Mouse (Mus musculus): Measurements from ENCODE around the gene S100a5. TPM values are rescaled to one million over a fixed set of nuclear protein-coding genes. Genes with fewer than 3 reads are reported as not detected.

Gene S100a5
- polyA plus RNA-seq, 2 experiments = not detected

GRCm38 (mm10) chr3:90579433-90579832 lies 28.9 kb upstream of the S100a5 start:
- no peaks in the 10 kb centered on the region for H3K9me3 ChIP-seq (ENCODE audit: control insufficient read depth, low read length)
- H3K4me3 ChIP-seq (ENCODE audit: insufficient read depth in 1 of 2, low read depth in 2 of 2, low read length in 2 of 2) = no peak overlapping the region
- H3K36me3 ChIP-seq (replicated peaks; ENCODE audit: control insufficient read depth, insufficient read depth, low read depth) = no peaks in the 10 kb centered on the region
- H3K27ac ChIP-seq = no peak overlapping the region
- ATAC-seq (ENCODE audit: insufficient read depth) (no peak), DNase-seq (ENCODE audit: low read depth in 3 of 3, low spot score in 3 of 3) (no peak)
- no peaks in the 10 kb centered on the region for H3K27me3 ChIP-seq (ENCODE audit: control insufficient read depth, insufficient read depth, low read length)
- H3K4me1 ChIP-seq (replicated peaks; ENCODE audit: control insufficient read depth in 2 of 2, insufficient read depth in 2 of 2, low read length in 1 of 2) = no peaks in the 10 kb centered on the region
- H3K9ac ChIP-seq (replicated peaks) = no peak overlapping the region
- no peak overlapping the region for H3K4me2 ChIP-seq (ENCODE audit: low read depth)
- 65% methylated on average over 7 of the region's 7 CpGs for WGBS (ENCODE audit: insufficient replicate concordance)
- no peak for TF ChIP-seq CTCF (IDR thresholded peaks at IDR 0.05; ENCODE audit: low read depth)
- TF ChIP-seq EP300 (IDR thresholded peaks at IDR 0.05; ENCODE audit: low read depth) = no peak

GRCm38 (mm10) chr3:90581141-90581540 lies 27.2 kb upstream of the S100a5 start:
- Histone ChIP-seq H3K36me3 (replicated peaks; ENCODE audit: control insufficient read depth, insufficient read depth, low read depth) (no peaks in the 10 kb centered on the region), H3K4me3 (ENCODE audit: insufficient read depth in 1 of 2, low read depth in 2 of 2, low read length in 2 of 2) (no peak overlapping the region), H3K9me3 (ENCODE audit: control insufficient read depth, low read length) (no peaks in the 10 kb centered on the region), H3K9ac (replicated peaks) (no peak overlapping the region), H3K27ac (no peak overlapping the region), H3K27me3 (ENCODE audit: control insufficient read depth, insufficient read depth, low read length) (no peaks in the 10 kb centered on the region), H3K4me1 (replicated peaks; ENCODE audit: control insufficient read depth in 2 of 2, insufficient read depth in 2 of 2, low read length in 1 of 2) (no peaks in the 10 kb centered on the region), H3K4me2 (ENCODE audit: low read depth) (no peak overlapping the region)
- TF ChIP-seq CTCF (IDR thresholded peaks at IDR 0.05; ENCODE audit: low read depth) = no peak
- TF ChIP-seq EP300 (IDR thresholded peaks at IDR 0.05; ENCODE audit: low read depth) = no peak
- DNase-seq (ENCODE audit: low read depth in 3 of 3, low spot score in 3 of 3) (no peak), ATAC-seq (ENCODE audit: insufficient read depth) (no peak)
- 77% methylated on average over 5 of the region's 5 CpGs for WGBS (ENCODE audit: insufficient replicate concordance)

GRCm38 (mm10) chr3:90582156-90582555 lies 26.2 kb upstream of the S100a5 start:
- DNase-seq (ENCODE audit: low read depth in 3 of 3, low spot score in 3 of 3) = no peak
- Histone ChIP-seq H3K9ac (replicated peaks) (no peak overlapping the region), H3K27ac (no peak overlapping the region), H3K4me3 (ENCODE audit: insufficient read depth in 1 of 2, low read depth in 2 of 2, low read length in 2 of 2) (no peak overlapping the region), H3K36me3 (replicated peaks; ENCODE audit: control insufficient read depth, insufficient read depth, low read depth) (no peaks in the 10 kb centered on the region), H3K4me2 (ENCODE audit: low read depth) (no peak overlapping the region), H3K4me1 (replicated peaks; ENCODE audit: control insufficient read depth in 2 of 2, insufficient read depth in 2 of 2, low read length in 1 of 2) (no peaks in the 10 kb centered on the region), H3K27me3 (ENCODE audit: control insufficient read depth, insufficient read depth, low read length) (no peaks in the 10 kb centered on the region), H3K9me3 (ENCODE audit: control insufficient read depth, low read length) (no peaks in the 10 kb centered on the region)
- no peak for ATAC-seq (ENCODE audit: insufficient read depth)
- 68% methylated on average over 1 of the region's 1 CpGs for WGBS (ENCODE audit: insufficient replicate concordance)
- TF ChIP-seq CTCF (IDR thresholded peaks at IDR 0.05; ENCODE audit: low read depth) (peak; percentile 51), EP300 (IDR thresholded peaks at IDR 0.05; ENCODE audit: low read depth) (no peak)

GRCm38 (mm10) chr3:90582556-90582955 lies 25.8 kb upstream of the S100a5 start:
- no peaks in the 10 kb centered on the region for H3K9me3 ChIP-seq (ENCODE audit: control insufficient read depth, low read length)
- H3K4me1 ChIP-seq (replicated peaks; ENCODE audit: control insufficient read depth in 2 of 2, insufficient read depth in 2 of 2, low read length in 1 of 2) = no peaks in the 10 kb centered on the region
- no peak overlapping the region for H3K9ac ChIP-seq (replicated peaks)
- no peak overlapping the region for H3K4me3 ChIP-seq (ENCODE audit: insufficient read depth in 1 of 2, low read depth in 2 of 2, low read length in 2 of 2)
- 61% methylated on average over 4 of the region's 4 CpGs for WGBS (ENCODE audit: insufficient replicate concordance)
- H3K27me3 ChIP-seq (ENCODE audit: control insufficient read depth, insufficient read depth, low read length) = no peaks in the 10 kb centered on the region
- H3K36me3 ChIP-seq (replicated peaks; ENCODE audit: control insufficient read depth, insufficient read depth, low read depth) = no peaks in the 10 kb centered on the region
- TF ChIP-seq EP300 (IDR thresholded peaks at IDR 0.05; ENCODE audit: low read depth) (no peak), CTCF (IDR thresholded peaks at IDR 0.05; ENCODE audit: low read depth) (no peak)
- no peak overlapping the region for H3K4me2 ChIP-seq (ENCODE audit: low read depth)
- H3K27ac ChIP-seq = no peak overlapping the region
- DNase-seq (ENCODE audit: low read depth in 3 of 3, low spot score in 3 of 3) (no peak), ATAC-seq (ENCODE audit: insufficient read depth) (no peak)

GRCm38 (mm10) chr3:90583893-90584292 lies 24.4 kb upstream of the S100a5 start:
- DNase-seq (ENCODE audit: low read depth in 3 of 3, low spot score in 3 of 3) (no peak), ATAC-seq (ENCODE audit: insufficient read depth) (no peak)
- no peak overlapping the region for H3K9ac ChIP-seq (replicated peaks)
- H3K27me3 ChIP-seq (ENCODE audit: control insufficient read depth, insufficient read depth, low read length) = no peaks in the 10 kb centered on the region
- no peaks in the 10 kb centered on the region for H3K9me3 ChIP-seq (ENCODE audit: control insufficient read depth, low read length)
- no peak for TF ChIP-seq CTCF (IDR thresholded peaks at IDR 0.05; ENCODE audit: low read depth)
- TF ChIP-seq EP300 (IDR thresholded peaks at IDR 0.05; ENCODE audit: low read depth) = no peak
- no peak overlapping the region for H3K4me3 ChIP-seq (ENCODE audit: insufficient read depth in 1 of 2, low read depth in 2 of 2, low read length in 2 of 2)
- no peak overlapping the region for H3K27ac ChIP-seq
- no peaks in the 10 kb centered on the region; a peak in 1 of 4 replicates for H3K4me1 ChIP-seq (replicated peaks; ENCODE audit: control insufficient read depth in 2 of 2, insufficient read depth in 2 of 2, low read length in 1 of 2)
- WGBS (ENCODE audit: insufficient replicate concordance) = 26% methylated on average over 3 of the region's 3 CpGs
- no peak overlapping the region for H3K4me2 ChIP-seq (ENCODE audit: low read depth)
- no peaks in the 10 kb centered on the region for H3K36me3 ChIP-seq (replicated peaks; ENCODE audit: control insufficient read depth, insufficient read depth, low read depth)

Data from liver, embryonic 14.5 days (tissue).